Mouse (Mus musculus): ENCODE results near the gene Cdkl1.

DNA sequence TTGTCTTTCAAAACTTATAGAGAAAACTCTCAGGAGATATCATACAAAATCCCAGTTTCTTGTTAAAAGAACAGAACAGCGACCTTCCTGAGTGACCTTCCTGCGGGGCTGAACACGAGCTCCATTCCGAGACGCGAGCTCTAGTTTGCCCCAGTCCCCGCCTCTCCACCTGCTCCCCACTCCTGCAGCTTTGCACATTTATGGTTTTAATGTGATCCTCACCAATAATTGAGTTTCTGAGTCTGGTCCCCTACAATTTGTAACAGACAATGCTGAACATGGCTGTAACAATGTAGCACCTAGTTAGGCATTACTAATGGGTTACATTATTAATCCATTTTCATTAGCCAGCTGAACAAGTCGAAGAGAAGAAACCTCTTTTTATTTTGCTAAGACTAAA lies 9.6 kb downstream of the Cdkl1 start:
- TF ChIP-seq CTCF (IDR thresholded peaks at IDR 0.05; ENCODE audit: borderline replicate concordance, control insufficient read depth, extremely low read depth, insufficient read depth, low read length, poor library complexity) (no peak), POLR2A (IDR thresholded peaks at IDR 0.05; ENCODE audit: control insufficient read depth, extremely low read depth, insufficient read depth, low read length, poor library complexity) (no peak)
